Mouse (Mus musculus): Measurements from ENCODE around the gene Zfhx3. TPM values are rescaled to one million over a fixed set of nuclear protein-coding genes. Genes with fewer than 3 reads are reported as not detected.

Zfhx3 gene
- polyA plus RNA-seq, 1 experiment from 2014 or later: 8.4 TPM

DNA sequence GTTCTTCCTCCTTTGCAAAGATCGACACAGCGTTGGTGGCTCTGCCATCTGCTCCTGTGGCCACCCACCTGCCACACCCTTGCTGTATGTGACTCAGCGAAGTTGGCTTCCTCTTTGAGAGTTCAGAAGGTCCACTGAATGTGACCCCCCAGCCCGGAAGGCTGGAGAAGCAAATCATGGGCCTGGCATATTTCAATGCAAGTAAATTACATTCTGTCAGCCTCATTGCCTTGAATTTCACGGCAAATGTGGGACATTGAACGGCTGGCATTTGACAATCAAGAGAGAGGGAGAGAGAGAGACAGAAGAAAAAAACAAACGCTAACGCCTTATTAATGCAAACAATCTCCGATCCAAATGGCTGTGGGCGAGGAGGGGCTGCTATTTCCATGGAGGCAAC, 38.2 kb downstream of the Zfhx3 start:
- Histone ChIP-seq H3K9me3 (replicated peaks; ENCODE audit: control insufficient read depth, low read length) (no peaks in the 10 kb centered on the region), H3K4me1 (ENCODE audit: control insufficient read depth, insufficient read depth, low read length) (no peaks in the 10 kb centered on the region), H3K27ac (ENCODE audit: low read depth, low read length) (no peak overlapping the region), H3K36me3 (ENCODE audit: control insufficient read depth, insufficient read depth, low read length) (no peaks in the 10 kb centered on the region), H3K27me3 (ENCODE audit: control insufficient read depth, insufficient read depth, low read length) (no peaks in the 10 kb centered on the region), H3K9ac (ENCODE audit: low read depth, low read length) (no peak overlapping the region), H3K4me3 (ENCODE audit: low read depth, low read length) (no peak overlapping the region), H3K4me2 (no peak overlapping the region)
- no peak for ATAC-seq (replicated peaks; ENCODE audit: insufficient number of reproducible peaks, low FRiP score, low TSS enrichment)
- 61% methylated on average over 10 of the region's 10 CpGs for WGBS (ENCODE audit: insufficient replicate concordance)

DNA sequence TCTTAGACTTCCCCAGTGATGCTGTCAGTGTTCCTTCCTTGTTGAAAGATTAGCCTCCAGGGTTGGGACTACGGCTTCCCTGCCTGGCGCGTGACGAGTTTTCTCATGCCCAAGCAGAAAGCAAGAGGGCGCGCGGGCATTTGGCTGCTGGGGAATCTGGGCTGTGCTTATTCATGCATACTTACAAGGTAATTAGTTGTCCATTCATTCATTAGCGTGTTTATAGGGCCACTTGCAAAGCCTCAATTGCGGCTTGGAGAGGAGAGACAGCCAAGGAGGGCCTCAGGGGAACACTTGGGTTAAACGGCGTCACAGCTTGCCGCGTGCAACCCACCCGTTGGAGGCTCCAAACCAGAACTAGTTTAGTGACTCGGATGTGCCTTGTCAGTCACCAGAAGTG, 44.2 kb downstream of the Zfhx3 start:
- H3K9me3 ChIP-seq (replicated peaks; ENCODE audit: control insufficient read depth, low read length): no peaks in the 10 kb centered on the region
- no peak for ATAC-seq (replicated peaks; ENCODE audit: insufficient number of reproducible peaks, low FRiP score, low TSS enrichment)
- no peaks in the 10 kb centered on the region for H3K4me1 ChIP-seq (ENCODE audit: control insufficient read depth, insufficient read depth, low read length)
- no peak overlapping the region for H3K9ac ChIP-seq (ENCODE audit: low read depth, low read length)
- H3K27me3 ChIP-seq (ENCODE audit: control insufficient read depth, insufficient read depth, low read length): no peaks in the 10 kb centered on the region
- H3K4me3 ChIP-seq (ENCODE audit: low read depth, low read length): no peak overlapping the region
- no peak overlapping the region for H3K27ac ChIP-seq (ENCODE audit: low read depth, low read length)
- 87% methylated on average over 15 of the region's 15 CpGs for WGBS (ENCODE audit: insufficient replicate concordance)
- no peaks in the 10 kb centered on the region for H3K36me3 ChIP-seq (ENCODE audit: control insufficient read depth, insufficient read depth, low read length)
- no peak overlapping the region for H3K4me2 ChIP-seq

- Histone ChIP-seq H3K36me3 (ENCODE audit: control insufficient read depth, insufficient read depth, low read length) (no peaks in the 10 kb centered on the region), H3K4me1 (ENCODE audit: control insufficient read depth, insufficient read depth, low read length) (peaks cover 6% of the 10 kb centered on the region; the same call in 1 of the 2 replicates), H3K27ac (ENCODE audit: low read depth, low read length) (peak overlapping the region; percentile 41; the same call in 1 of the 2 replicates), H3K9me3 (replicated peaks; ENCODE audit: control insufficient read depth, low read length) (no peaks in the 10 kb centered on the region; the same call in 1 of the 2 replicates), H3K27me3 (ENCODE audit: control insufficient read depth, insufficient read depth, low read length) (no peaks in the 10 kb centered on the region), H3K9ac (ENCODE audit: low read depth, low read length) (no peak overlapping the region), H3K4me3 (ENCODE audit: low read depth, low read length) (no peak overlapping the region), H3K4me2 (no peak overlapping the region)
- WGBS (ENCODE audit: insufficient replicate concordance): 56% methylated on average over 10 of the region's 10 CpGs
- 0 out of 2 replicates have a peak, but pooled peaks have one; percentile 31 for ATAC-seq (replicated peaks; ENCODE audit: insufficient number of reproducible peaks, low FRiP score, low TSS enrichment)
These were observed 56.4 kb downstream of the Zfhx3 start for GRCm38 (mm10) chr8:107998874-107999273.

GRCm38 (mm10) chr8:108011516-108011915, 69.1 kb downstream of the Zfhx3 start:
- WGBS (ENCODE audit: insufficient replicate concordance): 64% methylated on average over 11 of the region's 11 CpGs
- ATAC-seq (replicated peaks; ENCODE audit: insufficient number of reproducible peaks, low FRiP score, low TSS enrichment): no peak
- Histone ChIP-seq H3K4me3 (ENCODE audit: low read depth, low read length) (no peak overlapping the region), H3K9me3 (replicated peaks; ENCODE audit: control insufficient read depth, low read length) (no peaks in the 10 kb centered on the region), H3K36me3 (ENCODE audit: control insufficient read depth, insufficient read depth, low read length) (no peaks in the 10 kb centered on the region), H3K4me2 (no peak overlapping the region), H3K9ac (ENCODE audit: low read depth, low read length) (no peak overlapping the region), H3K27me3 (ENCODE audit: control insufficient read depth, insufficient read depth, low read length) (no peaks in the 10 kb centered on the region), H3K4me1 (ENCODE audit: control insufficient read depth, insufficient read depth, low read length) (0 out of 2 replicates have a peak, but pooled peaks cover 4% of the 10 kb centered on the region), H3K27ac (ENCODE audit: low read depth, low read length) (no peak overlapping the region)

GRCm38 (mm10) chr8:108017727-108018126, 75.3 kb downstream of the Zfhx3 start:
- no peak for ATAC-seq (replicated peaks; ENCODE audit: insufficient number of reproducible peaks, low FRiP score, low TSS enrichment)
- no peaks in the 10 kb centered on the region for H3K9me3 ChIP-seq (replicated peaks; ENCODE audit: control insufficient read depth, low read length)
- H3K9ac ChIP-seq (ENCODE audit: low read depth, low read length): no peak overlapping the region
- no peaks in the 10 kb centered on the region for H3K4me1 ChIP-seq (ENCODE audit: control insufficient read depth, insufficient read depth, low read length)
- H3K36me3 ChIP-seq (ENCODE audit: control insufficient read depth, insufficient read depth, low read length): no peaks in the 10 kb centered on the region
- no peaks in the 10 kb centered on the region for H3K27me3 ChIP-seq (ENCODE audit: control insufficient read depth, insufficient read depth, low read length)
- no peak overlapping the region for H3K4me2 ChIP-seq
- WGBS (ENCODE audit: insufficient replicate concordance): 90% methylated on average over 5 of the region's 5 CpGs
- no peak overlapping the region for H3K4me3 ChIP-seq (ENCODE audit: low read depth, low read length)
- no peak overlapping the region for H3K27ac ChIP-seq (ENCODE audit: low read depth, low read length)

- Histone ChIP-seq H3K4me2 (no peak overlapping the region), H3K9ac (ENCODE audit: low read depth, low read length) (no peak overlapping the region), H3K27me3 (ENCODE audit: control insufficient read depth, insufficient read depth, low read length) (no peaks in the 10 kb centered on the region), H3K36me3 (ENCODE audit: control insufficient read depth, insufficient read depth, low read length) (no peaks in the 10 kb centered on the region), H3K4me1 (ENCODE audit: control insufficient read depth, insufficient read depth, low read length) (no peaks in the 10 kb centered on the region), H3K27ac (ENCODE audit: low read depth, low read length) (no peak overlapping the region), H3K4me3 (ENCODE audit: low read depth, low read length) (no peak overlapping the region), H3K9me3 (replicated peaks; ENCODE audit: control insufficient read depth, low read length) (no peaks in the 10 kb centered on the region)
- WGBS (ENCODE audit: insufficient replicate concordance): 70% methylated on average over 3 of the region's 3 CpGs
- ATAC-seq (replicated peaks; ENCODE audit: insufficient number of reproducible peaks, low FRiP score, low TSS enrichment): no peak
These were observed 77.2 kb downstream of the Zfhx3 start for GRCm38 (mm10) chr8:108019651-108020050.

DNA sequence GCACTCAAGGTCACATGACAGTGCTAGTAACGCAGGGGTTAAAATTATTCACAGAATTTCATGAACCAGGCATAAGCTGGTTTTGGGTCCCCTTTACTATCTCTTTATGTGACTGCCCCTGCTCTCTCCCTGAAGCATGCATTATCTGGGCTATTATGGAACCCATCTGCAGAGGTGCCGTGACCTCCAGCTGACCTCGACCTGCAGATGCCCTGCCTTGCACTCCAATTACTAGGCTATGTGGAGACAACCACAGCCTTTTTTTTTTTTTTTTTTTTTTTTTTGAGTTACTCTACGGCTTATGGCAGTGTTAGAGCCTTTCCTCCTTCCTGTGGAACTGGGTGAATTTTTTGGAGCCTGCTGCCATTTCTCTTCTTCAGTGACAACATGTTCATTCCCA, 80.0 kb downstream of the Zfhx3 start:
- H3K9ac ChIP-seq (ENCODE audit: low read depth, low read length): no peak overlapping the region
- WGBS (ENCODE audit: insufficient replicate concordance): 48% methylated on average over 4 of the region's 4 CpGs
- no peaks in the 10 kb centered on the region; the same call in 1 of the 2 replicates for H3K9me3 ChIP-seq (replicated peaks; ENCODE audit: control insufficient read depth, low read length)
- no peaks in the 10 kb centered on the region for H3K27me3 ChIP-seq (ENCODE audit: control insufficient read depth, insufficient read depth, low read length)
- no peak overlapping the region for H3K27ac ChIP-seq (ENCODE audit: low read depth, low read length)
- H3K4me3 ChIP-seq (ENCODE audit: low read depth, low read length): no peak overlapping the region
- no peak for ATAC-seq (replicated peaks; ENCODE audit: insufficient number of reproducible peaks, low FRiP score, low TSS enrichment)
- no peak overlapping the region for H3K4me2 ChIP-seq
- H3K4me1 ChIP-seq (ENCODE audit: control insufficient read depth, insufficient read depth, low read length): no peaks in the 10 kb centered on the region
- no peaks in the 10 kb centered on the region for H3K36me3 ChIP-seq (ENCODE audit: control insufficient read depth, insufficient read depth, low read length)

GRCm38 (mm10) chr8:108024331-108024730, 81.9 kb downstream of the Zfhx3 start:
- no peaks in the 10 kb centered on the region for H3K36me3 ChIP-seq (ENCODE audit: control insufficient read depth, insufficient read depth, low read length)
- no peaks in the 10 kb centered on the region; the same call in 1 of the 2 replicates for H3K9me3 ChIP-seq (replicated peaks; ENCODE audit: control insufficient read depth, low read length)
- ATAC-seq (replicated peaks; ENCODE audit: insufficient number of reproducible peaks, low FRiP score, low TSS enrichment): no peak
- WGBS (ENCODE audit: insufficient replicate concordance): 64% methylated on average over 4 of the region's 4 CpGs
- H3K4me2 ChIP-seq: no peak overlapping the region
- H3K9ac ChIP-seq (ENCODE audit: low read depth, low read length): no peak overlapping the region
- H3K4me3 ChIP-seq (ENCODE audit: low read depth, low read length): no peak overlapping the region
- no peak overlapping the region for H3K27ac ChIP-seq (ENCODE audit: low read depth, low read length)
- no peaks in the 10 kb centered on the region for H3K4me1 ChIP-seq (ENCODE audit: control insufficient read depth, insufficient read depth, low read length)
- no peaks in the 10 kb centered on the region for H3K27me3 ChIP-seq (ENCODE audit: control insufficient read depth, insufficient read depth, low read length)

DNA sequence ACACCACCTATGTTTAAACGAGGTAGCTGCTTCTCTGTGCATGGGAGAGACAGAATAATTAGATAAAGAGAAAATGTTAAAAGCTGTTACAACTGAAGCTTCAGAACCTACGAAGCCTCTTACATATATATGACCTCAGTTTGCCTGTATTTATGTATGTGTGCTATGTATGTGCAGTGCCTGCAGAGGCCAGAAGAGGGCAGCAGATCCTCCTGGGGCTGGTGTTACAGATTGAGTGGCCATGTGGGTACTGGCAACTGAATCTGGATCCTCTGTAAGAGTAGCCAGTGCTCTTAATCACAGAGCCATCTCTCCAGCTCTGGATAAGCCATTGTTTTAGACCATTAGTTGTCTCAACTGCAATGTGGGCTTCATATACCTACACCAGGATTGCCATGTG, 82.8 kb downstream of the Zfhx3 start:
- Histone ChIP-seq H3K9me3 (replicated peaks; ENCODE audit: control insufficient read depth, low read length) (no peaks in the 10 kb centered on the region; the same call in 1 of the 2 replicates), H3K4me1 (ENCODE audit: control insufficient read depth, insufficient read depth, low read length) (no peaks in the 10 kb centered on the region), H3K36me3 (ENCODE audit: control insufficient read depth, insufficient read depth, low read length) (no peaks in the 10 kb centered on the region), H3K27me3 (ENCODE audit: control insufficient read depth, insufficient read depth, low read length) (no peaks in the 10 kb centered on the region), H3K4me3 (ENCODE audit: low read depth, low read length) (no peak overlapping the region), H3K4me2 (no peak overlapping the region), H3K27ac (ENCODE audit: low read depth, low read length) (no peak overlapping the region), H3K9ac (ENCODE audit: low read depth, low read length) (no peak overlapping the region)
- 82% methylated on average over 2 of the region's 2 CpGs for WGBS (ENCODE audit: insufficient replicate concordance)
- no peak for ATAC-seq (replicated peaks; ENCODE audit: insufficient number of reproducible peaks, low FRiP score, low TSS enrichment)
